Mouse (Mus musculus) CH12.LX (cell line): ENCODE measurements around the gene Hist1h3f.

ENCODE experiments used
- CHD2 ChIP-seq: IDR thresholded peaks from 2 replicates; pipeline ENCODE4 v1.6.1; 2011; ENCODE audit warnings: low read length, improper control_type of control experiment
- CTCF ChIP-seq, 2 experiments: IDR thresholded peaks in 1 of 2; conservative IDR thresholded peaks in 1 of 2; 2 replicates each; pipeline ENCODE4 v1.5.1; 2011 to 2012; ENCODE audit warnings: low read depth in 2 of 2, low read length in 2 of 2, improper control_type of control experiment in 1 of 2, inconsistent platforms in 1 of 2, mild to moderate bottlenecking in 1 of 2, moderate library complexity in 1 of 2
- HCFC1 ChIP-seq: IDR thresholded peaks from 2 replicates; pipeline ENCODE4 v1.6.1; 2012; ENCODE audit warnings: low read depth, mild to moderate bottlenecking, inconsistent platforms, low read length, improper control_type of control experiment
- POLR2A ChIP-seq: IDR thresholded peaks from 2 replicates; pipeline ENCODE4 v1.6.1; 2011; ENCODE audit warnings: low read depth, mild to moderate bottlenecking, improper control_type of control experiment, low read length

GRCm38 (mm10) chr13:23523976-23524375, 19.9 kb upstream of the Hist1h3f start:
- TF ChIP-seq CTCF (conservative IDR thresholded peaks at IDR 0.05 in 1 of 2, IDR thresholded peaks at IDR 0.05 in 1 of 2; ENCODE audit: low read depth in 2 of 2, low read length in 2 of 2) (no peak), CHD2 (no peak), HCFC1 (no peak), POLR2A (no peak)
